ENCODE assay signal across 7 mouse cellular contexts in the genomic region with DNA sequence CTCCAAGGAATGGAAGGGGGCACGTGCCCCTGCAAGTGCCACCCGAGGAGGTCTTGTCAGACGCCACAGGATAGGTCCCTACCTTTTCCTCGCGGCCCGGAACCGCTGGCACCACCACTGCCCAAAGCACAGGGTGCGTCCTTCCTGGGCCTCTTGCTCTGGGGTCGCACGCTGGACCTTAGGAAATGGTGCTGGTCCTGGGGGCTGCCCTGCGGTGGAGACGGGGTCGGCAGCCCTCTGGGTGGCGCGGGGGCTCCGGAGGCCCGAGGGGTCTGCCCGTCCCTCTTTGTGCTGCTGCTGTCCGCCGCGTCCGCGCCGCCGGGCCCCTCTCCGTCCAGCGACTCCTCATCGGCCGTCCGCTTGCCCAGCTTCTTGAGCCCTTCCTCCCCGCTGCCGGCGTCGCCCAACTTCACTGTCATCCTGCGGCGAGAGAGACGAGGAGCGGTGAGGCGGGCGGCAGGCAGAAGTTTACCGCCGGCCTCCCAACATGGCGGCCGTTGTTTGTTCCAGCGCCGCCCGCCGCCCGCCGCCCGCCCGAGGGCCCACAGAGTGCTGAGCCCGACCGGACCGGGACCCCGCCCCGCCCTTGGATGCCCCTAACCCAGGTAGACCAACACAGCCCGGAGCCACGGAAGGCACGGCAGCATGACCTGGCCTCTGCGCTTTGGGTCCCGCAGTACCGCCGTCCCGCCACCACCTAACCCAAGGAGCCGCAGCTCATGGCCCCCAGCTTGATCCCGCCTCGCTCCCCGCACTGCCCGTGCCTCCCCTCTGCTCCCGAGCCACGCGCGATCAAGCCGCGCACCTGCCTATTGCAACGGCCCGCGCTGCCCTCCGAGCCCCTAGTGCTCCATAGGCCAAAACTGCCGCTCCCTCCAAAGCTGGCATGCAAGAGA. TPM values are rescaled to one million over a fixed set of nuclear protein-coding genes. Genes with fewer than 3 reads are reported as not detected.
A peak's percentile ranks its signal among the peaks of the same experiment; 100 is the strongest.
DNase-seq lines count a peak whose midpoint lies in the region; ATAC-seq and TF ChIP-seq lines count a peak whose summit lies in the region.

No protein-coding gene starts in this region.

- no peaks in the 10 kb centered on the region for H3K27me3 ChIP-seq in G1E (ENCODE audit: insufficient read depth, low read length)
- no peaks in the 10 kb centered on the region for H3K27me3 ChIP-seq in forebrain, embryonic 10.5 days (ENCODE audit: poor library complexity, severe bottlenecking)
- H3K27me3 ChIP-seq in limb, embryonic 12.5 days: no peaks in the 10 kb centered on the region
- no peaks in the 10 kb centered on the region for H3K27me3 ChIP-seq in midbrain, embryonic 12.5 days

- peak overlapping the region; percentile 95 for H3K4me2 ChIP-seq in limb, embryonic 12.5 days
- peak overlapping the region; percentile 95 for H3K4me2 ChIP-seq in midbrain, embryonic 12.5 days (replicated peaks)

- peaks cover 49% of the 10 kb centered on the region for H3K36me3 ChIP-seq in G1E (replicated peaks)
- peaks cover 46% of the 10 kb centered on the region for H3K36me3 ChIP-seq in forebrain, embryonic 10.5 days (replicated peaks)
- H3K36me3 ChIP-seq in limb, embryonic 12.5 days: peaks cover 36% of the 10 kb centered on the region
- peaks cover 31% of the 10 kb centered on the region for H3K36me3 ChIP-seq in midbrain, embryonic 12.5 days

- intact Hi-C loops in heart, postnatal 25 days (cut with DNase I): loop anchor here (10.0 kb wide), 1 partner anchor 269 kb away; no protein-coding TSS in a partner anchor

- TF ChIP-seq CTCF in G1E (IDR thresholded peaks at IDR 0.05; ENCODE audit: low read depth, low read length): no peak

- H3K9ac ChIP-seq in limb, embryonic 12.5 days (replicated peaks): peak overlapping the region; percentile 98
- peak overlapping the region; percentile 98 for H3K9ac ChIP-seq in midbrain, embryonic 12.5 days (replicated peaks)

- WGBS in forebrain, embryonic 10.5 days: under 1% methylated on average over 81 of the region's 81 CpGs
- under 1% methylated on average over 81 of the region's 81 CpGs for WGBS in limb, embryonic 12.5 days
- under 1% methylated on average over 75 of the region's 81 CpGs for WGBS in midbrain, embryonic 12.5 days

- peak overlapping the region; percentile 95 for H3K4me3 ChIP-seq in G1E (ENCODE audit: low read depth, low read length)
- peak overlapping the region; percentile 94 for H3K4me3 ChIP-seq in forebrain, embryonic 10.5 days
- peak overlapping the region; percentile 100 for H3K4me3 ChIP-seq in limb, embryonic 12.5 days (replicated peaks)
- peak overlapping the region; percentile 100 for H3K4me3 ChIP-seq in midbrain, embryonic 12.5 days

- ATAC-seq in G1E (ENCODE audit: extremely low read depth, insufficient number of reproducible peaks, low FRiP score, poor library complexity, severe bottlenecking): no peak
- no peak for ATAC-seq in limb, embryonic 12.5 days (ENCODE audit: insufficient number of reproducible peaks, insufficient read depth, low FRiP score, low TSS enrichment, low read depth)
- ATAC-seq in midbrain, embryonic 12.5 days (ENCODE audit: low FRiP score, low read depth): no peak

- H3K4me1 ChIP-seq in G1E (ENCODE audit: insufficient read depth, low read depth, low read length): peaks cover 40% of the 10 kb centered on the region
- peaks cover 26% of the 10 kb centered on the region for H3K4me1 ChIP-seq in forebrain, embryonic 10.5 days
- peaks cover 20% of the 10 kb centered on the region for H3K4me1 ChIP-seq in limb, embryonic 12.5 days (replicated peaks)
- H3K4me1 ChIP-seq in midbrain, embryonic 12.5 days: peaks cover 22% of the 10 kb centered on the region

- H3K9me3 ChIP-seq in G1E (replicated peaks): no peaks in the 10 kb centered on the region
- no peaks in the 10 kb centered on the region for H3K9me3 ChIP-seq in forebrain, embryonic 10.5 days
- no peaks in the 10 kb centered on the region for H3K9me3 ChIP-seq in limb, embryonic 12.5 days
- no peaks in the 10 kb centered on the region for H3K9me3 ChIP-seq in midbrain, embryonic 12.5 days

- DNase-seq in G1E (ENCODE audit: low spot score): peak; percentile 32
- DNase-seq in adrenal gland, postnatal 36 days: peak; percentile 50 to 68
- peak; percentile 61 for DNase-seq in forebrain, embryonic 10.5 days (ENCODE audit: extremely low spot score, low spot score)
- peak; percentile 9 for DNase-seq in heart, postnatal 25 days (ENCODE audit: low spot score)
- peak; percentile 55 to 80 for DNase-seq in spleen, postnatal 4 days (ENCODE audit: low spot score in 2 of 2)

- peak overlapping the region; percentile 97 for H3K27ac ChIP-seq in forebrain, embryonic 10.5 days
- peak overlapping the region; percentile 92 for H3K27ac ChIP-seq in limb, embryonic 12.5 days
- peak overlapping the region; percentile 78 for H3K27ac ChIP-seq in midbrain, embryonic 12.5 days (replicated peaks)

RNA-seq across cellular contexts. Expression of gene Cramp1l, which starts 1.7 kb away (rescaled TPM):
- total RNA-seq in G1E (2014; fragmentation: Nextera tagmentation) (37.7 and 39.5 TPM in 2 replicates), G1E (2017) (8.6 and 8.9 TPM in 2 replicates)
- 14.0 and 14.9 TPM in 2 replicates for polyA plus RNA-seq in G1E (2012)
- 10 to 100 TPM; 18.8 to 21.5 TPM for total RNA-seq in adrenal gland, postnatal 36 days (2021)
- 8.1 and 8.4 TPM in 2 replicates for polyA plus RNA-seq in forebrain, embryonic 10.5 days (2016; fragmentation: Nextera tagmentation; extraction: Ambion mirVana)
- total RNA-seq in heart, postnatal 25 days (2021): 10 to 100 TPM; 10.8 to 13.3 TPM
- 9.4 and 12.1 TPM in 2 replicates for polyA plus RNA-seq in limb, embryonic 12.5 days (2016; fragmentation: Nextera tagmentation; extraction: Ambion mirVana)
- polyA plus RNA-seq in midbrain, embryonic 12.5 days (2016; fragmentation: Nextera tagmentation; extraction: Ambion mirVana): 12.8 and 15.0 TPM in 2 replicates

RNA-seq across cellular contexts. Expression of gene Ift140, which starts 2.0 kb away (rescaled TPM):
- total RNA-seq in G1E (2014; fragmentation: Nextera tagmentation) (17.7 and 37.9 TPM in 2 replicates), G1E (2017) (13.5 and 17.9 TPM in 2 replicates)
- polyA plus RNA-seq in G1E (2012): 9.6 and 9.9 TPM in 2 replicates
- 10 to 100 TPM; 18.9 to 32.1 TPM for total RNA-seq in adrenal gland, postnatal 36 days (2021)
- polyA plus RNA-seq in forebrain, embryonic 10.5 days (2016; fragmentation: Nextera tagmentation; extraction: Ambion mirVana): 27.0 and 27.4 TPM in 2 replicates
- total RNA-seq in heart, postnatal 25 days (2021): 1 to 10 TPM; 4.9 to 6.6 TPM
- 26.2 and 26.5 TPM in 2 replicates for polyA plus RNA-seq in limb, embryonic 12.5 days (2016; fragmentation: Nextera tagmentation; extraction: Ambion mirVana)
- 28.4 and 28.6 TPM in 2 replicates for polyA plus RNA-seq in midbrain, embryonic 12.5 days (2016; fragmentation: Nextera tagmentation; extraction: Ambion mirVana)

RNA-seq across cellular contexts. Expression of gene Jpt2, which starts 53.4 kb away (rescaled TPM):
- total RNA-seq in G1E (2014; fragmentation: Nextera tagmentation) (79.9 and 83.5 TPM in 2 replicates), G1E (2017) (71.2 and 72.3 TPM in 2 replicates)
- polyA plus RNA-seq in G1E (2012): 25.9 and 28.8 TPM in 2 replicates
- total RNA-seq in adrenal gland, postnatal 36 days (2021): 10 to 100 TPM; 25.1 to 26.4 TPM
- 502 and 521 TPM in 2 replicates for polyA plus RNA-seq in forebrain, embryonic 10.5 days (2016; fragmentation: Nextera tagmentation; extraction: Ambion mirVana)
- total RNA-seq in heart, postnatal 25 days (2021): 1 to 10 TPM; 8.4 to 8.6 TPM
- 265 and 277 TPM in 2 replicates for polyA plus RNA-seq in limb, embryonic 12.5 days (2016; fragmentation: Nextera tagmentation; extraction: Ambion mirVana)
- polyA plus RNA-seq in midbrain, embryonic 12.5 days (2016; fragmentation: Nextera tagmentation; extraction: Ambion mirVana): 279 and 292 TPM in 2 replicates

Comparison
In these comparisons a context has a peak if more than half of its experiments do, and no peak if none do; other contexts are left out.
1. DNase-seq: peak in every context shown above with its lines; median percentile 68 in spleen, postnatal 4 days; 61 in forebrain, embryonic 10.5 days; 59 in adrenal gland, postnatal 36 days; 32 in G1E; 9 in heart, postnatal 25 days.